Mouse (Mus musculus): ENCODE measurements around the gene Carmil1.

DNA sequence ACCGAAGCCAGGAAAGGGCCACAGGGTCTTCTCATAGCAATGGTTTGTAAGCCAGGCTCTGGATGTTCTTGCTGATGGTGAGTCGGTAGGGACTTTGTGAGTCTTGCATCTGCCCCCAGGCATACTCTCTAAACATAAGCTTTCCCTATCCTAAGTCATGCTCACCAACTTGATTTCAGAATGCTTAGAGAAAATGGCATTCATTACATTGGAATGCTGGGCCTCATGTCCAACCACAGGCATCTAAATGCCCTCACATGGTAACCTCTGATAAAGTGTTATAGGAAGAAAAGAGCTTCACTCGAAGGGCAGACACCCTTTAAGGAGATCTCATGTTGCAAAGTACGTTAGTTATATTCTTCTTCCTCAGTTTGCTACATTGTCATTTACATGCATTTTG lies 262.1 kb downstream of the Carmil1 start:
- TF ChIP-seq POLR2A (IDR thresholded peaks at IDR 0.05; ENCODE audit: low read depth, low read length) (no peak), CTCF (IDR thresholded peaks at IDR 0.05; ENCODE audit: borderline replicate concordance, insufficient read depth, low read length) (no peak)
